Mouse (Mus musculus) kidney, adult 2 months (tissue): ENCODE measurements around the gene Ufc1.

Source experiments
- CTCF ChIP-seq: fragments of 200-500 bp; conservative IDR thresholded peaks from 2 replicates; pipeline ENCODE4 v1.5.1; 2011; ENCODE audit warnings: low read depth, mild to moderate bottlenecking, control low read depth, low read length, moderate library complexity, mixed read lengths; ENCODE audit not compliant: insufficient read depth, insufficient read length
- POLR2A ChIP-seq: fragments of 200-500 bp; IDR thresholded peaks from one replicate; pipeline ENCODE4 v1.6.1; 2011; ENCODE audit warnings: low read depth, low read length, control low read depth

DNA sequence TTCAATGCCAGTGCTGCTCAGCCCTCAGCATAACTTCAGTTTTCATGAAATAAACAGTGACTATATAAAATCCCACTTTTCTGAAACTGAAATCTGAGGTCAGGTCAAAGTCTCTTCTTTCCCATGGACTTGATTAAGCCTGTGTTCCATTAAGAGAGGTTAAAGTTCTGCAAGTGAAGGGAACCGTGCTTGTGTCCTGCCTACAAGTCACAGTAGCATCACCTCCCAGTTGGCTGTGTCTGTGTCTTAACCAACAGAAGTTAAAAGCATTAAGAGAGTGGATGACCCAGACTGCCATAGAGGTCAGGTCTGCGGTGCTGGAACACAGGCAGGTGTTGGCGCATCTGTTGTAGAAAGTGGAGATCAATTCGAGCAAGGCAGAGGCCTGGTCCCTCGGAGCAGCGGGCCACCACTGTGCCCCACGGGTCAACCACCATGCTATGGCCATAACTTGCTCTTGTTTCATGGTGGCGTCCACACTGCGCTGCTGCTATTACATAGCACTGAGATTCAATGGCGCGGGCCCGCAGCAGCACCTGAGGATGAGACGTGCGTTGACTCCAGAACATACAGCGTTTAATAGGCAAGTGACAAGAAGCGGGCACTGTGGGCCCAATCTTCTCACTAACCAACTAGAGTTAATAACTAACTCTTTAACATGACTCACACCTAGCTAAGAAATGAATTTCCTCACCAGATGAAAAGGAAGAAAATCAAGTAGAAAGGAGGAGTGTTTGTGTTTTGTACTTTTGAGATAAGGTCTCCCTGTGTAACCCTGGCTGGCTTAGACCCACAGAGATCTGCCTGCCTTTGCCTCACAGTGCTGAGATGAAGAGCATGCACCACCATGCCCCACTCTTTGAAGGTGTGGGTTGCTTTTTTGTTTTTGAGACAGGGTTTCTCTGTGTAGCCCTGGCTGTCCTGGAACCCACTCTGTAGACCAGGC, 47.7 kb upstream of the Ufc1 start:
- no peak for TF ChIP-seq CTCF
- TF ChIP-seq POLR2A: no peak
